ENCODE assay signal across 28 mouse cellular contexts in the genomic region with DNA sequence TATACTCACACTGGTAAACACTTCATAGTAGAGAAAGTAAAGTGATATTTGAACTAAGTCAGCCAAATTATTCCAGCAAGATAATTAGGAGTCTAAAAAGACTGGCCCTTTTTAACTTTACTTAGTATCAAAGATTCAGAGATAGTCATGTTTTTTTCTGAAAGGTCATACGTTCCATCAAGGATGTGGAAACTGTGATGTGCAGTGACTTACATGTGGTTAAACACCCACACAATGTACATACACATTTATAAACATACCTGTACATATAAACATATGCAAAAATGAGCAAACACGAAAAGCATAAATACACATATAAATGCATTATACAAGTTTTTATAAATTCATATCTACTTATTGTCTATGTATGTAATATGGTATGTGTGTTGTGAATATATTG. TPM values are rescaled to one million over a fixed set of nuclear protein-coding genes. Genes with fewer than 3 reads are reported as not detected.
"Had no signal": no experiment of that assay in that cellular context is flagged by ENCODE, and none has a peak within 500 bp of the region (broad histone marks: within the 10 kb centered on the region; RNA-seq: fewer than 3 reads in every experiment).

No protein-coding gene starts in this region.

- ATAC-seq: hindbrain, embryonic 16.5 days; intestine, embryonic 15.5 days; intestine, postnatal 0 days; liver, postnatal 0 days had no signal

- DNase-seq: gastrocnemius, postnatal 10 days; gastrocnemius, postnatal 25 days; heart, adult 18-20 months; heart, postnatal 10 days; heart, postnatal 4 days; kidney, adult 18-20 months; kidney, adult 8-10 months; kidney, postnatal 10 days; kidney, postnatal 25 days; kidney, postnatal 4 days; liver; liver, embryonic 13.5 days; liver, postnatal 0 days had no signal

- H3K4me3 ChIP-seq: heart, embryonic 10.5 days; heart, embryonic 12.5 days; hindbrain, embryonic 10.5 days; hindbrain, embryonic 12.5 days; intestine, embryonic 15.5 days; layer of hippocampus, adult 2 months; left cerebral cortex, adult 2 months; limb, embryonic 10.5 days; limb, embryonic 12.5 days; liver, embryonic 13.5 days; liver, embryonic 15.5 days had no signal

- H3K27ac ChIP-seq: heart, embryonic 10.5 days; hindbrain, embryonic 10.5 days; hindbrain, embryonic 12.5 days; hindbrain, embryonic 14.5 days; intestine, embryonic 15.5 days; layer of hippocampus, adult 2 months; left cerebral cortex, adult 2 months; limb, embryonic 10.5 days; limb, embryonic 12.5 days; liver, embryonic 13.5 days; liver, embryonic 15.5 days had no signal

RNA-seq across cellular contexts. Expression of a gene that starts 9.2 kb away (rescaled TPM):
- total RNA-seq: gastrocnemius, adult 18-20 months; granulocyte monocyte progenitor cell, adult 5-6 weeks had no signal
